Mouse (Mus musculus) Patski (cell line): ENCODE results near the gene Ap1s3. TPM values are rescaled to one million over a fixed set of nuclear protein-coding genes. Genes with fewer than 3 reads are reported as not detected.
A peak's percentile ranks its signal among the peaks of the same experiment; 100 is the strongest.

ENCODE experiments used
- ATAC-seq: fragments of 100-300 bp; one replicate; pipeline ENCODE4 v1.8.0; 2021
- CTCF ChIA-PET: fragments of 350-600 bp; sonication (Branson Sonifier 250); formaldehyde crosslinking; loops from one replicate; lab custom pipeline; 2022; ENCODE audit warnings: inconsistent platforms; lab: Charles Lee
- POLR2A ChIA-PET: fragments of 350-600 bp; sonication (Branson Sonifier 250); formaldehyde crosslinking; loops from one replicate; lab custom pipeline; 2022; ENCODE audit warnings: antibody characterized with exemption, inconsistent platforms; lab: Charles Lee
- DNase-seq: peaks from one replicate; pipeline ENCODE4 v3.0.0-alpha.2; 2011; ENCODE audit warnings: low read depth, low spot score
- H3K27me3 ChIP-seq: fragments of 371-371 bp; one replicate; pipeline ENCODE4 v1.5.1; 2021
- CTCF ChIP-seq: fragments of 100-300 bp; IDR thresholded peaks from one replicate; pipeline ENCODE4 v1.5.1; 2021
- in situ Hi-C: fragments of 300-500 bp; cut with MboI; formaldehyde crosslinking; loops from 3 replicates; pipeline ENCODE4 v1.11.1; 2018; ENCODE audit warnings: low pct_unique_long_range_greater_than_20kb, mixed read lengths
- polyA plus RNA-seq: library from polyadenylated mRNA; unstranded; gene quantifications from one replicate; pipeline ENCODE4 v1.2.3, GENCODE M21; 2021

Gene Ap1s3
- polyA plus RNA-seq, 1 experiment from 2014 or later: 16.3 TPM

GRCm38 (mm10) chr1:79669419-79669974 lies 2.3 kb downstream of the Ap1s3 start:
- ATAC-seq (no peak), DNase-seq (no peak)
- in situ Hi-C loops: no loop called here
- ChIA-PET CTCF (interaction anchor here (2.3 kb wide), 1 partner anchor 10 kb away, joined by 6 read pairs; no protein-coding TSS in a partner anchor), POLR2A (interaction anchor here (2.5 kb wide), 1 partner anchor 9 kb away, joined by 11 read pairs; no protein-coding TSS in a partner anchor)
- TF ChIP-seq CTCF: no peak
- H3K27me3 ChIP-seq: no peaks in the 10 kb centered on the region

- no peak for TF ChIP-seq CTCF
- POLR2A ChIA-PET: no interaction called here
- in situ Hi-C loops: no loop called here
Observed at GRCm38 (mm10) chr1:79664911-79665310, 6.9 kb downstream of the Ap1s3 start.

GRCm38 (mm10) chr1:79659598-79659997 lies 12.2 kb downstream of the Ap1s3 start:
- no peak for ATAC-seq
- no peaks in the 10 kb centered on the region for H3K27me3 ChIP-seq
- in situ Hi-C loops: no loop called here
- ChIA-PET POLR2A (interaction anchor here (3.2 kb wide), 1 partner anchor 11 kb away, joined by 11 read pairs; no protein-coding TSS in a partner anchor), CTCF (interaction anchor here (1.0 to 1.2 kb wide), 2 partner anchors 11 to 24 kb away, joined by 4 to 6 read pairs; no protein-coding TSS in a partner anchor)
- TF ChIP-seq CTCF: no peak
- DNase-seq: no peak

More at GRCm38 (mm10) chr1:79664911-79665310, 6.9 kb downstream of the Ap1s3 start:
- H3K27me3 ChIP-seq: no peaks in the 10 kb centered on the region
- ATAC-seq: no peak
- CTCF ChIA-PET: no interaction called here
- no peak for DNase-seq

- in situ Hi-C loops: no loop called here
- H3K27me3 ChIP-seq: no peaks in the 10 kb centered on the region
- DNase-seq (no peak), ATAC-seq (no peak)
- no peak for TF ChIP-seq CTCF
- ChIA-PET POLR2A (interaction anchor here (1.2 kb wide), 1 partner anchor 64 kb away, joined by 3 read pairs; no protein-coding TSS in a partner anchor), CTCF (no interaction called here)
Observed at GRCm38 (mm10) chr1:79657411-79657810, 14.4 kb downstream of the Ap1s3 start.

GRCm38 (mm10) chr1:79655819-79656555 lies 15.8 kb downstream of the Ap1s3 start:
- TF ChIP-seq CTCF: no peak
- in situ Hi-C loops: no loop called here
- peak; percentile 48 for DNase-seq
- peak; percentile 77 for ATAC-seq
- H3K27me3 ChIP-seq: no peaks in the 10 kb centered on the region
- ChIA-PET POLR2A (no interaction called here), CTCF (no interaction called here)

GRCm38 (mm10) chr1:79654948-79655347 lies 16.8 kb downstream of the Ap1s3 start:
- TF ChIP-seq CTCF: no peak
- DNase-seq (no peak), ATAC-seq (no peak)
- in situ Hi-C loops: no loop called here
- ChIA-PET POLR2A (interaction anchor here (0.7 kb wide), 1 partner anchor 74 kb away, joined by 3 read pairs; no protein-coding TSS in a partner anchor), CTCF (interaction anchor here (0.9 kb wide), 1 partner anchor 11 kb away, joined by 3 read pairs; no protein-coding TSS in a partner anchor)
- H3K27me3 ChIP-seq: no peaks in the 10 kb centered on the region

GRCm38 (mm10) chr1:79643411-79644110 lies 28.2 kb downstream of the Ap1s3 start:
- ChIA-PET POLR2A (no interaction called here), CTCF (no interaction called here)
- DNase-seq: no peak
- no peak for TF ChIP-seq CTCF
- in situ Hi-C loops: loop anchor here (25.0 kb wide), 2 partner anchors 781 to 1106 kb away; no protein-coding TSS in a partner anchor
- no peak for ATAC-seq
- H3K27me3 ChIP-seq: no peaks in the 10 kb centered on the region

GRCm38 (mm10) chr1:79642680-79643079 lies 29.1 kb downstream of the Ap1s3 start:
- CTCF ChIA-PET: no interaction called here
- DNase-seq (no peak), ATAC-seq (no peak)
- H3K27me3 ChIP-seq: no peaks in the 10 kb centered on the region
- in situ Hi-C loops: loop anchor here (25.0 kb wide), 2 partner anchors 780 to 1105 kb away; no protein-coding TSS in a partner anchor
- TF ChIP-seq CTCF: no peak
- POLR2A ChIA-PET: no interaction called here

- TF ChIP-seq CTCF: no peak
- in situ Hi-C loops: loop anchor here (25.0 kb wide), 2 partner anchors 779 to 1104 kb away; no protein-coding TSS in a partner anchor
- no peaks in the 10 kb centered on the region for H3K27me3 ChIP-seq
- CTCF ChIA-PET: interaction anchor here (1.7 to 2.4 kb wide), 3 partner anchors 9 to 913 kb away, joined by 3 to 7 read pairs (median 6); no protein-coding TSS in a partner anchor
- DNase-seq (no peak), ATAC-seq (no peak)
- POLR2A ChIA-PET: no interaction called here
Observed at GRCm38 (mm10) chr1:79641355-79641754, 30.4 kb downstream of the Ap1s3 start.

- no peak for DNase-seq
- TF ChIP-seq CTCF: peak; percentile 83
- H3K27me3 ChIP-seq: no peaks in the 10 kb centered on the region
- in situ Hi-C loops: loop anchor here (25.0 kb wide), 2 partner anchors 778 to 1103 kb away; no protein-coding TSS in a partner anchor
- CTCF ChIA-PET: interaction anchor here (0.9 to 2.4 kb wide), 9 partner anchors 10 to 915 kb away, joined by 3 to 7 read pairs (median 3); no protein-coding TSS in a partner anchor
- POLR2A ChIA-PET: no interaction called here
- no peak for ATAC-seq
Observed at GRCm38 (mm10) chr1:79640151-79640550, 31.6 kb downstream of the Ap1s3 start.
